Mouse (Mus musculus) bone marrow, adult 2 months (tissue): ENCODE measurements at regions not wholly inside any gene's neighbourhood (a gene's known extent, or its start where the extent isn't known, plus 50 kb on each side); places are given as distances from the start of the nearest gene placed in this dataset.

Experiments
- H3K27ac ChIP-seq: fragments of 200-500 bp; 2 replicates; pipeline ENCODE4 v1.5.1; 2012; ENCODE audit warnings: low read depth, mild to moderate bottlenecking, control low read depth, inconsistent platforms, low read length; ENCODE audit not compliant: control insufficient read depth, poor library complexity, insufficient read depth
- H3K4me1 ChIP-seq: fragments of 200-500 bp; 2 replicates; pipeline ENCODE4 v1.6.1; 2011; ENCODE audit warnings: low read length; ENCODE audit not compliant: control insufficient read depth, insufficient read depth
- H3K4me3 ChIP-seq: fragments of 200-500 bp; replicated peaks from 2 replicates; pipeline ENCODE3; 2011; ENCODE audit warnings: mild to moderate bottlenecking, low read depth, low read length, control low read depth; ENCODE audit not compliant: control insufficient read depth
- CTCF ChIP-seq: fragments of 200-500 bp; IDR thresholded peaks from 2 replicates; pipeline ENCODE4 v1.5.1; 2011; ENCODE audit warnings: low read length, control low read depth; ENCODE audit not compliant: control insufficient read depth, insufficient read depth
- POLR2A ChIP-seq: fragments of 200-500 bp; IDR thresholded peaks from 2 replicates; pipeline ENCODE4 v1.6.1; 2011; ENCODE audit warnings: low read depth, mild to moderate bottlenecking, control low read depth, low read length, borderline replicate concordance; ENCODE audit not compliant: control insufficient read depth
- WGBS: fragments of 180-500 bp; shearing (Covaris S2); methylation state at CpG from one replicate; pipeline ENCODE4 v1.1.7; 2018; 5-methylcytosine and 5-hydroxymethylcytosine counted together

DNA sequence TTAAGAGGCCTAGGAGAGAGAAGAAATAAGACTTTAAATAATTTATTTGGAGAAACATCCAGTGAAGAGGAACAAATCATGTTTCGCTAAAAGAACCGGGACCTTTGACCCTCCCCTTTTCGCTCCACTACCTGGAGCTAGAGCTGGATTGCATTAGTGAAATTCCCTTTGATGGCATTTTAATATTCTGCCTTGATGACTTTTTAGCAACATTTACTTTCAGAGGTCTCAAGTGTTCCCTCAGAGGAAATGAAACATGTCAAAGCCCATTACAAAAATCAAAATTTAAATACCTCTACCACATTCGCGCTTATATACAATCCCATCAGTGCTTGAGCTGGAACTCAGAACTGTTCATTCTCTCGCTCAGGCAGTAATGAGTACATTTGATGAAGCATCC lies 297.0 kb upstream of the Gm10295 start:
- Histone ChIP-seq H3K4me1 (no peaks in the 10 kb centered on the region), H3K27ac (no peak overlapping the region), H3K4me3 (no peak overlapping the region)
- no peak for TF ChIP-seq POLR2A
- TF ChIP-seq CTCF: no peak
- 88% methylated on average over 6 of the region's 6 CpGs for WGBS

DNA sequence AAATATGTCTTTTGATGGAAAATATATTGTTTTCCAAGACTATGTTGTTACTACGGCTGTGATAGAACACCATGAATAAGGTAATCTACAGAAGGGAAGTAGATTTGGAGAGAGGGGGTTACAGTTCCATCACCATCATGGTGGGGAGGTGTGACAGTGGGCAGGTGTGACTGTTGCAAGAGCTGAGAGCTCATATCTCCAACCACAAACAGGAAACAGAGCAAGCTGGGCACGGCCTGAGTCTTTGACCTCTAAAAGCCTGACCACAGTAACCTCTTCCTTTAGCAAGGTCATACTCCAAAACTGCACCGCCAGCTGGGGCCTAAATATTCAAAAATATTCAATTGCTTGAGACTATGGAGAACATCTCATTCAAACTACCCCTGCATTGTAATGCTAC lies 295.7 kb upstream of the Gm10295 start:
- TF ChIP-seq CTCF: no peak
- no peak for TF ChIP-seq POLR2A
- WGBS: 23% methylated on average over 3 of the region's 3 CpGs
- Histone ChIP-seq H3K27ac (no peak overlapping the region), H3K4me3 (no peak overlapping the region), H3K4me1 (no peaks in the 10 kb centered on the region)

- WGBS: 81% methylated on average over 13 of the region's 13 CpGs
- H3K4me3 ChIP-seq: no peak overlapping the region
- TF ChIP-seq POLR2A: no peak
- TF ChIP-seq CTCF: no peak
- no peak overlapping the region for H3K27ac ChIP-seq
- H3K4me1 ChIP-seq: no peaks in the 10 kb centered on the region
These were observed 271.8 kb upstream of the Gm10295 start for GRCm38 (mm10) chr7:71623048-71623447.

- no peak overlapping the region for H3K4me3 ChIP-seq
- H3K27ac ChIP-seq: no peak overlapping the region
- no peaks in the 10 kb centered on the region for H3K4me1 ChIP-seq
- TF ChIP-seq POLR2A (no peak), CTCF (no peak)
- WGBS: 40% methylated on average over 2 of the region's 2 CpGs
These were observed 251.9 kb upstream of the Gm10295 start for GRCm38 (mm10) chr7:71603159-71603558.

- 78% methylated on average over 3 of the region's 3 CpGs for WGBS
- H3K4me1 ChIP-seq: no peaks in the 10 kb centered on the region
- TF ChIP-seq POLR2A (no peak), CTCF (no peak)
- H3K4me3 ChIP-seq: no peak overlapping the region
- no peak overlapping the region for H3K27ac ChIP-seq
These were observed 245.5 kb upstream of the Gm10295 start for GRCm38 (mm10) chr7:71596780-71597179.

DNA sequence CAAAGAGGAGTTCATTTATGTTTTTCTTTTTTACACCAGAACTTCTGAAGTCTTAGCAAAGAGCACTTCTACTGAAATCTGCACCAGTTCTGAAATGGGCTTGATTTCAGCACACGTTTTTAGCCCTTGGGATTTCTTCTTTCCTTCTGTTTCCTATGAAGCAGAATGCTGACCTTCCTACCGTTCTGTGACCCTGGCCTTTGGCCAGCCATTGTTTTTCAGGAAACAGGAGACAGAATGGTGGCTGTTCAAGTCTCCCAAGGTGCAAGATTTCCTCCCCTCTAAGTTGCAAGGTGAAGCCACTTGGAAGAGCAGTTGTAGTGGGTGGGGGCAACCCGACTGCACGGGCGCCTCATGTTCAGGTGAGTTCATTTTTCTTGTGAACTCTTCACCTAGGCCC lies 236.3 kb upstream of the Gm10295 start:
- TF ChIP-seq POLR2A (no peak), CTCF (no peak)
- no peak overlapping the region for H3K27ac ChIP-seq
- 62% methylated on average over 5 of the region's 5 CpGs for WGBS
- no peak overlapping the region for H3K4me3 ChIP-seq
- H3K4me1 ChIP-seq: no peaks in the 10 kb centered on the region

GRCm38 (mm10) chr7:71583443-71584055 lies 232.3 kb upstream of the Gm10295 start:
- TF ChIP-seq POLR2A: no peak
- no peak for TF ChIP-seq CTCF
- Histone ChIP-seq H3K4me1 (no peaks in the 10 kb centered on the region), H3K4me3 (no peak overlapping the region), H3K27ac (no peak overlapping the region)
- 44% methylated on average over 1 of the region's 1 CpGs for WGBS

- no peak overlapping the region for H3K4me3 ChIP-seq
- TF ChIP-seq CTCF: no peak
- no peak for TF ChIP-seq POLR2A
- no peaks in the 10 kb centered on the region for H3K4me1 ChIP-seq
- 20% methylated on average over 3 of the region's 3 CpGs for WGBS
- H3K27ac ChIP-seq: no peak overlapping the region
These were observed 230.5 kb upstream of the Gm10295 start for GRCm38 (mm10) chr7:71581746-71582145.

DNA sequence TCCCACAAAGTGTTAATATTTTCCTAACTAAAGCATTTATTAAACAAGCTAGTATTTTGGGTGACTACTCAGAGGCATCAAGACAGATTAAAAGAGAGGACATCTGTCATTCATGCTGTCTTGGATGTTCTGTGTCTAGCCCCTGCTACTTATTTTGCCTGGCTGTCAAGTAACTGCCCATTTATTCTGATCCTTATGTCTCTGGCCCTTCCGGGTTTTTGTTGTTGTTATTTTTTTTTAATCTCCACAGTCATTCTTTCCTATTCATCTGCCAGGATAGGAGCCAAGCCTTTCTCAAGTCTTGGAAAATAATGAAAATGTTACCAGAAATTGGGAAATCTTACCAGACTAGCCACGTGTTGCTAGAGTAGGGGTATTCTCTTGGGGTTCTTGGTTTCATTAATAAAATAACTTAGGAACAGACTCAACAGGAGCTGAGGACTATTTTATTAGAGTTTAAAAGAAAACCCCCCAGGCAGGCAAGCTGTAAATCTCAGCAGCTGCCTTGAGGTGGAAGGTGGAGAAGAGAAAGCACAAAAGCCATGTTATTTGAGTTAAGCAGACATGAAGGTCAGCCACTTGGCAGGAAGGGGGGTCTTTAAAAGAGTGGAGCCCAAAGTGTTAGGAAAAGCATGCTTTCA lies 209.1 kb upstream of the Gm10295 start:
- WGBS: 69% methylated on average over 2 of the region's 2 CpGs
- no peak overlapping the region for H3K27ac ChIP-seq
- H3K4me3 ChIP-seq: no peak overlapping the region
- no peaks in the 10 kb centered on the region for H3K4me1 ChIP-seq
- TF ChIP-seq POLR2A: no peak
- TF ChIP-seq CTCF: no peak

GRCm38 (mm10) chr7:71556473-71556872 lies 205.2 kb upstream of the Gm10295 start:
- 83% methylated on average over 5 of the region's 5 CpGs for WGBS
- Histone ChIP-seq H3K4me1 (no peaks in the 10 kb centered on the region), H3K27ac (no peak overlapping the region), H3K4me3 (no peak overlapping the region)
- no peak for TF ChIP-seq CTCF
- TF ChIP-seq POLR2A: no peak
